Mouse (Mus musculus): ENCODE measurements around the gene Cd81.

DNA sequence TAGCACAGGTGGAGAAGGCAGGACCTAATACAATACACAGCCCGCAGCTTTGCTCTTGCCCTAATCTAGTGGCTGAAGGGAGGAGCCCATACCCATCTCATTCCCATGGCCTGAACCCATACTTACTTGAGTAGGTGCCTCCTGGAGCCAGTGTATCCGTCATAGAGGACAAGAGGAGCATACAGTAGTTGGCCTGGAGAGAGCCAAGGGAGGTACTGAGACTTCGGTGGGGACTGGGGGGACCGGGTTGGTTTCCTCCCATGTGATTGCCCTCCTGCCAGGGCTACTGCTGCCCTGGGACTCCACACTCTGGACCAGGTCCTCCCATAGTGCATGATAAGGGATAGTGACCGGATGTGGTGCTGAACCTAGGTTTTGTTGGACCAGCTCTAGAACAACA is 20.1 kb downstream of the Cd81 start:
- no peak for TF ChIP-seq CTCF (IDR thresholded peaks at IDR 0.05; ENCODE audit: control insufficient read depth, insufficient read depth, insufficient replicate concordance, low read depth, low read length)
- no peak for TF ChIP-seq POLR2A (IDR thresholded peaks at IDR 0.05; ENCODE audit: control insufficient read depth, low read depth, low read length)

Data from testis, adult 2 months (tissue).